Mouse (Mus musculus) midbrain, postnatal 0 days (tissue): Measurements from ENCODE around the gene Trim17. TPM values are rescaled to one million over a fixed set of nuclear protein-coding genes. Genes with fewer than 3 reads are reported as not detected.

ENCODE experiments used
- ATAC-seq: fragments of 200-750 bp; cut with Nextera tagmentation; 2 replicates; pipeline ENCODE4 v1.8.0; 2017; ENCODE audit warnings: moderate number of reproducible peaks, mild to moderate bottlenecking, moderate TSS enrichment, moderate library complexity; ENCODE audit not compliant: low FRiP score
- DNase-seq: peaks from one replicate; pipeline ENCODE4 v3.0.0-alpha.2; 2015; ENCODE audit warnings: low spot score
- H3K27ac ChIP-seq: fragments of 300-500 bp; sonication (generic); 2 replicates; pipeline ENCODE4 v1.5.1; 2014; ENCODE audit warnings: low read depth, mild to moderate bottlenecking, low read length, mixed read lengths
- H3K27me3 ChIP-seq: fragments of 300-500 bp; sonication (generic); 2 replicates; pipeline ENCODE4 v1.6.1; 2014; ENCODE audit warnings: low read length, control low read depth, mixed read lengths; ENCODE audit not compliant: insufficient read depth
- H3K36me3 ChIP-seq: fragments of 300-500 bp; sonication (generic); 2 replicates; pipeline ENCODE4 v1.6.1; 2014; ENCODE audit warnings: low read length, control low read depth, mixed read lengths; ENCODE audit not compliant: insufficient read depth
- H3K4me1 ChIP-seq: fragments of 300-500 bp; sonication (generic); 2 replicates; pipeline ENCODE4 v1.6.1; 2014; ENCODE audit warnings: mild to moderate bottlenecking, control low read depth, antibody characterized with exemption, low read length, mixed read lengths; ENCODE audit not compliant: insufficient read depth
- H3K4me2 ChIP-seq: fragments of 300-500 bp; sonication (generic); 2 replicates; pipeline ENCODE4 v1.6.1; 2014; ENCODE audit warnings: low read depth, mild to moderate bottlenecking, low read length, mixed read lengths; ENCODE audit not compliant: poor library complexity, severe bottlenecking
- H3K4me3 ChIP-seq: fragments of 300-500 bp; sonication (generic); 2 replicates; pipeline ENCODE4 v1.5.1; 2014; ENCODE audit warnings: low read depth, mild to moderate bottlenecking, low read length, moderate library complexity
- H3K9ac ChIP-seq: fragments of 300-500 bp; sonication (generic); replicated peaks from 2 replicates; pipeline ENCODE4 v1.6.1; 2014; ENCODE audit warnings: mild to moderate bottlenecking, low read length, moderate library complexity, mixed read lengths; ENCODE audit not compliant: poor library complexity, severe bottlenecking
- H3K9me3 ChIP-seq: fragments of 300-500 bp; sonication (generic); 2 replicates; pipeline ENCODE4 v1.6.1; 2016; ENCODE audit warnings: low read length, control low read depth
- CTCF ChIP-seq: IDR thresholded peaks from 2 replicates; pipeline ENCODE4 v1.5.1; 2016; ENCODE audit warnings: antibody characterized with exemption, mild to moderate bottlenecking
- WGBS: fragments of 180-500 bp; shearing (Covaris S2); extraction: QIAGEN DNeasy Blood & Tissue Kit; methylation state at CpG from one replicate; pipeline ENCODE4 v1.1.7; 2014; 5-methylcytosine and 5-hydroxymethylcytosine counted together
- microRNA-seq: library from miRNA; unstranded; fragments of <30 nt; microRNA quantifications from one replicate; pipeline ENCODE4, GENCODE M21; 2016; ENCODE audit warnings: borderline number of aligned reads
- polyA plus RNA-seq: library from polyadenylated mRNA; unstranded; fragments of >200 nt; fragmentation: Nextera tagmentation; extraction: Ambion mirVana; gene quantifications from 2 replicates; pipeline ENCODE4 v1.2.1, GENCODE M21; 2015
- total RNA-seq: library from RNA; depleted of rRNA; stranded (reverse); fragments of >200 nt; gene quantifications from 2 replicates; pipeline ENCODE4 v1.2.3, GENCODE M21; 2014; rRNA removed

The Trim17 gene
- total and polyA plus RNA-seq, 2 experiments from 2014 or later = 0.72 to 2.2 TPM

- no peak overlapping the region for H3K27ac ChIP-seq
- H3K9ac ChIP-seq = no peak overlapping the region
- no peak overlapping the region for H3K4me3 ChIP-seq
- H3K36me3 ChIP-seq = no peaks in the 10 kb centered on the region
- no peaks in the 10 kb centered on the region for H3K27me3 ChIP-seq
- H3K4me2 ChIP-seq = no peak overlapping the region
- no peaks in the 10 kb centered on the region for H3K9me3 ChIP-seq
- ATAC-seq (no peak), DNase-seq (no peak)
- no peak for TF ChIP-seq CTCF
- no peaks in the 10 kb centered on the region for H3K4me1 ChIP-seq
- 80% methylated on average over 7 of the region's 7 CpGs for WGBS
These were observed 48.0 kb downstream of the Trim17 start for GRCm38 (mm10) chr11:59002327-59003079.

GRCm38 (mm10) chr11:59015052-59015451 lies 60.6 kb downstream of the Trim17 start:
- ATAC-seq (no peak), DNase-seq (no peak)
- 37% methylated on average over 9 of the region's 9 CpGs for WGBS
- Histone ChIP-seq H3K9ac (no peak overlapping the region), H3K9me3 (no peaks in the 10 kb centered on the region), H3K27me3 (no peaks in the 10 kb centered on the region), H3K36me3 (no peaks in the 10 kb centered on the region), H3K4me1 (no peaks in the 10 kb centered on the region), H3K27ac (no peak overlapping the region), H3K4me2 (no peak overlapping the region), H3K4me3 (no peak overlapping the region)
- TF ChIP-seq CTCF = peak; percentile 49

Small RNA genes within 50 kb of the gene (microRNA-seq; reads per million reads assigned to microRNA genes)
- gene Gm44313 = not detected

Other genes with a start within 250 kb of the Trim17 start
- not detected in 2 replicates for gene Olfr318, start 230.7 kb upstream of the Trim17 start, total RNA-seq
- not detected in 2 replicates for gene Olfr318, start 230.7 kb upstream of the Trim17 start, polyA plus RNA-seq
- gene Olfr317, start 215.5 kb upstream of the Trim17 start, total RNA-seq = 0.11 and 0.14 TPM in 2 replicates
- gene Olfr317, start 215.5 kb upstream of the Trim17 start, polyA plus RNA-seq = 0.12 and 0.15 TPM in 2 replicates
- not detected in 2 replicates for gene Olfr316, start 202.0 kb upstream of the Trim17 start, total RNA-seq
- gene Olfr316, start 202.0 kb upstream of the Trim17 start, polyA plus RNA-seq = not detected in 2 replicates
- not detected in 2 replicates for gene Olfr315, start 181.5 kb upstream of the Trim17 start, total RNA-seq
- not detected in 2 replicates for gene Olfr315, start 181.5 kb upstream of the Trim17 start, polyA plus RNA-seq
- not detected in 2 replicates for gene Olfr314, start 171.7 kb upstream of the Trim17 start, total RNA-seq
- not detected in 2 replicates for gene Olfr314, start 171.7 kb upstream of the Trim17 start, polyA plus RNA-seq
- 2.6 and 3.1 TPM in 2 replicates for gene Fam183b, start 152.7 kb upstream of the Trim17 start, total RNA-seq
- gene Fam183b, start 152.7 kb upstream of the Trim17 start, polyA plus RNA-seq = 17.3 and 17.7 TPM in 2 replicates
- not detected in 2 replicates for gene Olfr313, start 139.7 kb upstream of the Trim17 start, total RNA-seq
- not detected in 2 replicates for gene Olfr313, start 139.7 kb upstream of the Trim17 start, polyA plus RNA-seq
- not detected in 2 replicates for gene Olfr312, start 125.4 kb upstream of the Trim17 start, total RNA-seq
- not detected in 2 replicates for gene Olfr312, start 125.4 kb upstream of the Trim17 start, polyA plus RNA-seq
- gene Olfr311, start 115.4 kb upstream of the Trim17 start, total RNA-seq = not detected in 2 replicates
- gene Olfr311, start 115.4 kb upstream of the Trim17 start, polyA plus RNA-seq = not detected in 2 replicates
- 13.6 and 20.2 TPM in 2 replicates for gene Gm12258, start 107.5 kb upstream of the Trim17 start, total RNA-seq
- 10.5 and 13.5 TPM in 2 replicates for gene Gm12258, start 107.5 kb upstream of the Trim17 start, polyA plus RNA-seq
- 10.1 and 14.9 TPM in 2 replicates for gene 2810021J22Rik, start 87.5 kb upstream of the Trim17 start, total RNA-seq
- gene 2810021J22Rik, start 87.5 kb upstream of the Trim17 start, polyA plus RNA-seq = 6.8 and 7.4 TPM in 2 replicates
- 9.1 and 9.5 TPM in 2 replicates for gene Zfp39, start 50.5 kb upstream of the Trim17 start, total RNA-seq
- gene Zfp39, start 50.5 kb upstream of the Trim17 start, polyA plus RNA-seq = 5.3 and 7.5 TPM in 2 replicates
- 0.16 and 0.24 TPM in 2 replicates for gene Btnl10, start 36.8 kb upstream of the Trim17 start, total RNA-seq
- gene Btnl10, start 36.8 kb upstream of the Trim17 start, polyA plus RNA-seq = not detected in 2 replicates
- 925 and 964 TPM in 2 replicates for gene Rnf187, start 15.8 kb upstream of the Trim17 start, total RNA-seq
- gene Rnf187, start 15.8 kb upstream of the Trim17 start, polyA plus RNA-seq = 700 and 703 TPM in 2 replicates
- 552 and 1,117 TPM in 2 replicates for gene Hist3h2ba, start 5.8 kb upstream of the Trim17 start, total RNA-seq
- gene Hist3h2ba, start 5.8 kb upstream of the Trim17 start, polyA plus RNA-seq = 114 and 126 TPM in 2 replicates
- 163 and 242 TPM in 2 replicates for gene Hist3h2a, start within 50 bp of the Trim17 start, total RNA-seq
- 42.0 and 46.2 TPM in 2 replicates for gene Hist3h2a, start within 50 bp of the Trim17 start, polyA plus RNA-seq
- 23.7 and 27.8 TPM in 2 replicates for gene Trim11, start 23.4 kb downstream of the Trim17 start, total RNA-seq
- 15.2 and 16.5 TPM in 2 replicates for gene Trim11, start 23.4 kb downstream of the Trim17 start, polyA plus RNA-seq
- gene Obscn, start 181.7 kb downstream of the Trim17 start, total RNA-seq = 2.1 and 4.0 TPM in 2 replicates
- gene Obscn, start 181.7 kb downstream of the Trim17 start, polyA plus RNA-seq = 0.38 and 0.39 TPM in 2 replicates
- 8.1 and 14.3 TPM in 2 replicates for gene Iba57, start 209.1 kb downstream of the Trim17 start, total RNA-seq
- 9.2 and 10.4 TPM in 2 replicates for gene Iba57, start 209.1 kb downstream of the Trim17 start, polyA plus RNA-seq
- gene Gjc2, start 228.5 kb downstream of the Trim17 start, total RNA-seq = 0.38 and 0.99 TPM in 2 replicates
- 0.27 and 0.44 TPM in 2 replicates for gene Gjc2, start 228.5 kb downstream of the Trim17 start, polyA plus RNA-seq
- gene Guk1, start 237.5 kb downstream of the Trim17 start, total RNA-seq = 125 and 141 TPM in 2 replicates
- gene Guk1, start 237.5 kb downstream of the Trim17 start, polyA plus RNA-seq = 289 and 314 TPM in 2 replicates
- 65.0 and 80.6 TPM in 2 replicates for gene Mrpl55, start 247.8 kb downstream of the Trim17 start, total RNA-seq
- gene Mrpl55, start 247.8 kb downstream of the Trim17 start, polyA plus RNA-seq = 104 and 112 TPM in 2 replicates